Mouse (Mus musculus): ENCODE measurements around the gene Alox12.

The Alox12 gene

DNA sequence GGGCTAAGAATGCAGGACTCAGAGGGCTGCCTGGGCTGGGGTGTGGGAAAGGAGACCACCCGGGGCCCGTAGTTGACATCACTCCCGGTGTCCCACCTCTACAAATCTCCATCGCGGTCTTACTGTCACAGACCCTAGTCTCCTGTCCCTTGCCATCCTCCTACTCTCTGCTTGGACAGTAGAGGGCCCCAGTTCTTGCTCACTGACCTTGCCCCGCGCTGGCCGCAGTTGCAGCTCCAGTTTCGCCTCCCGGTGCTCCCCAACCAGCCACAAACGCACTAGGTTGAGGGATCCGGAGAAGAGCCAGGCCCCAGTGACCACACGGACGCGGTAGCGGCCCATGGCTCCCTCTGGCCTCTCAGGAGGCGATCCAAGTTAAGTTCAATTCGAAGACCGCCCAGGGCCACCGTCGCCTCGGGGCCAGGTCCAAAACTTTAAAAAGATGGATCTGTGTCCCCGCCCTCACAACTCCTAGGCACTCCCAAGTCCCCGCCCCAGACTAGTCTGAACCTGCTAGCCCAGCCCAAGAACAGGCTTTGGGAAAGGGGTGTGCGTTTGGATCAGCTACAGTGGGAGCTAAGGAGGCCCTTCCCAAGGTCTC, at the start of gene Alox12:
TSS of gene Alox12 (minus strand) at position 423 of the 601 bp plus-strand sequence.
- DNase-seq, result peak; percentile 69 to 84

DNA sequence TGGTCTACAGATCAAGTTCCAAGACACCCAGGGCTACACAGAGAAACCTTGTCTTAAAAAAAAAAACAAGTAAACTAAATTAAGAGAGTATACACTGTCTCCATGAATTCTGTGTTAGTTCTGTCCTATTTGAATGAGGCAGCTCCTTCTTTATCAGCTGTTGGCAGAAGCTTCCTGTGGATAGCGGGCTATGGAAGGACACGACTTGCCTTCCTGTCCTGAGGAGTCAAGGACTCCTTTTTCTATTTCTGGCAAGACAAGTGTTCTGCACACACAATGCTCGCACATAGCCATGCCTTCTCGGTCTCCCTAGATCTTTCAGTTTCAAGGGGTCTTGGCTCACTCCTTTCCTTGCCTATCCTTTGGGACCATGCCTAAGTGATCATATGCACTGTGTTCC, 47.1 kb upstream of the Alox12 start:
- peak in 1 of 2 experiments; percentile 42 for DNase-seq

DNA sequence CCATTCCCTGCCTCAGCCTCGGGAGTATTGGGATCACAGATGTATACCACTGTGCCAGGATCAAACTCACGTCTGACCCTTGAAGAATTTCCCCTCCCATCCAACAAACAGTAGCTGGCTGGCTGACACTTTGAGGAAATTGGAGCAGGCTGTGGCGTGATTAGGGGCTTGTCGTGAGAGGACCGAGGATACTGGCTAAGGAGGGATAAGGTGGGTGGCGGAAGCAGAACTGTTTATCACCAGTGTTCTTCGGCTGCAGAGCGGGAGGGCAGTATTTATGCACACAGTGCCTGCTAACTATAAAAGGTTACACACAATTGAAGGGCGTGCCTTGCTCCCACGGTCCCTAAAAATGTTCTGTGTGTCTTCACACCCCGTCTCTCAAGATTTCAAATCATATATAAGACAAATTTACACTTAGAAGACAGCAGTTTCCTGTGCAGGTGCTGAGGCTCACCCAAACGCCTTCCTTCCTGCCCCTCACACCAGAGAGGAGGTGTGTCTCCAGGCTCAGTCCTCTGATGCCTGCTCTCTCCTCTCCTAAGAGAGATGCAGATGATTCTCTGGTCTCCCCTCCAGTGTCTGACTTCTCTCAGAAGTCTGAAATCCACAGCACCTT, 42.8 kb upstream of the Alox12 start:
- peak in 1 of 2 experiments; percentile 49 for DNase-seq

DNA sequence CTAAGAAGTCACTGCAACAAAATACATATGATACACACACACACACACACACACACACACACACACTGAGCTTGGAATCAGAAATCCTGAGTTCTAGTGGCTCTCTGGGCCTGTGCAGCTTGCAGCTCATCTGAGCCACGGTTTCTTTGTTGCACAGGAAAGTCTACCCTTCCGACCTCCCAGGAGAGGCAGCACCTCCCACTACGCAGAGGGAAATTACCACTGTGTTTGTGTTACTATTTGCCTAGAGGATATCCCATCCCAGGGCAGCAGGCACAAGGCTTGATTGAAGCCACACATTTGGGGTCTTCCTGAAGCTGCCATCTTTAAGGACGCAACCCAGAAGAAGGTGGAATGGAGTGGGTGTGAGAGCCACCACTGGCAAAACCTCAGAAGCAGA, 42.3 kb upstream of the Alox12 start:
- no peak for DNase-seq

DNA sequence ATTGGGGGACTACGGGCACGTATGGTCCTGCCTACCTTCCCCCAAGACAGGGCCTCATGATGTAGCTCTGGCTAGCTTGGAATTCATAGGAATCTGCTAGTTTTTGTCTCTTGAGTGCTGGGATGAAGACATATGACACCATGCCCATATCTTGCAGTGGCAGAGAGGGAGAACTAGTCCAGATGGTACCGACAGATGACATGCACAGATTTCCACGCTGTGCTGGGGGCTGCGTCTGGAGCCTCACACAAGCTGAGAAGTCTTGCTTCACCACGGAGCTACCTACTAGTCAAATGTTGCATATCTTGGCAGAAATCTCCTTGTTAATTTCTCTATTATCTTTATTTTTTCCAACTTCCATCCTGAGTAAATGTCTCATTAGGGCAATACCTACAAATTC, 38.7 kb upstream of the Alox12 start:
- DNase-seq, result no peak

DNA sequence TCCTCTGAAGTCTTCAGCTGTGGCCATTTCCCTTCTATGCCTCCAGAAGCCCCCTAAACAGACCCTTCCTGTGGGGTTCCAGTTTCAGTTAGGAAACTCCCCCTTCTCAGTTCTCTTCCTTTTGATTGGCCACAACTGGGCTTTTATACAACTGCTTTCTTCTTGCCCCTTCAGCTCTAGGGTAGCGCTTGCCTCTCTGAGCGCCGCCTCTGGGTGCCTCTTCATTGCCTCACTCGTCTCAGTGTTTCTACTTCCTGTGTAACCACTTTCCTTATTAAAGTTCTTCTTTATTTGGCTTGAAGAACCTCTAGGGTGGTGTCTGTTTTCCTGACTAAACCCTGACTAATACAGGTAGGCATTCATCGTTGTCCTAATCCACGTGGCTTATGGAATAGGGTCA, 36.1 kb upstream of the Alox12 start:
- DNase-seq, result no peak

DNA sequence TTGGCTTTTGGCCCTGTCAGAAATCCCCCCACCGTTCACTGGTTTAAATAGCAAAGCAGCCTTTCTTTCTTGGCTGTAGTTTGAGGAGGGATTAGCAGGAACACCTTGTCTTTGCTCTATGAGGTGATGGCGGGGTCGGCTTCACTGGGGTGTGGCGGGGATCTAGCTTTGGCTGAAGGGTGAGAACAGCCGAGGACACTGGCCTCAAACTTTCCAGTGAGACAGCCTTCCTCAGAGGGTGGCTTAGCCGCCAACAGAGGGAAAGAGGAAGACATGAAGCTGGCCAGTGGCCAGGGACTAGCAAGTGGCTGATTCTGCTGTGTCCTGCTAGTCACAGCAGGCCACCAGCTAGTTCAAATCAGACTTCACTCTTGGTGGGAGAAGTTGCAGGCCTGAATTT, 34.1 kb upstream of the Alox12 start:
- peak; percentile 27 to 59 for DNase-seq

DNA sequence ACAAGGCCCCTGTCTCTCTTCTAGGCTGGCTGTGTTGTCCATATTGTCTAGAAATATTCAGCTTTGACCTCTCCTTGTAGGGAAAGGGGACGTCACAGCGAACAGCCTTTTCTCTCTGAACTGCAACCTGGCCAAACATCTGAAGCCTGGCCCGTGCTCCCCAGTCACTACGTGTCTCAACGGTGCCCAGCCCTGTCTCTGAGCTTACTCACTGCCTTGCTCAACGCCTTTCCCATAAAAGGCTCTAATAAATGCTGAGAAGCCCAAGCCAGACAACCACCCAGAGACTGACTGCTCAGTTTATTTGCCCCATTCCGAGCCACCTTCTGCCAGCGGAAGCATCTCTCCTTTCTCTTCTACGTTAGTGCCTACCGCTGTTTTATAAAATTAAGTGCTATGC, 32.9 kb upstream of the Alox12 start:
- no peak for DNase-seq

DNA sequence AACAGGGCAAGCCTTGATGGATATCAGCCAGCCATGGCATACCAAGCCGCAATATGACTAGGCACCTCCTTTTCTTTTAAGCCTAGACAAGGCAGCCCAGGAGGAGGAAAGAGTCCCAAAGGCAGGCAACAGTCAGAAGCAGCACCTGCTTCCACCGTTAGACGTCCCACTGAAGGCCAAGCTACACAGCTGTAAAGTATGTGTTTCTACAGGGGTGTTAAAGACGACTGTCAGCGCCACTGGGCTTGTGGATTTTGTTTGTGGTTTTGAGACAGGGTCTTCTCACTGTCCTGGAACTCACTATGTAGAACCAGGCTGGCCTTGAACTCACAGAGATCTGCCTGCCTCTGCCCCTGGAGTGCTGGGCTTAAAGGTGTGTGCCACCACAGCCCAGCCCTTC, 30.5 kb upstream of the Alox12 start:
- no peak for DNase-seq

DNA sequence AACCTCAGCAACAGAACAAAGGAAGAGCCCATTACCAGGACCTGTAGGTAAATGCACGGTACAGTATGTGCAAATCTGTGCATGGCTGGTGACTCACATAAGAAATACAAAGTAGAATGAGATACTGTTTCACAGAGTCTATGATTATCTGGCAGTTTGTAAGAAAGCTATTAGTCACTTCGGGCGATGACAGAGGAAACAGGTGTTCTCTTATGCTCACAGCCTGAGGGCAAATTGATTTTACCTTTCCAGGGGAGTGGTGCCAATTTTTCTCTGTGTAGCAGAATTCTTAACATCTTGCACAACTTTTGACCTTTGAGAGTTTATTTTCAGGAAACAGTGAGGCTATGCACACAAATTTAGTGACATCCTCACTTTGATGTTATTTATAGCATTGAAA, 29.6 kb upstream of the Alox12 start:
- no peak for DNase-seq

DNA sequence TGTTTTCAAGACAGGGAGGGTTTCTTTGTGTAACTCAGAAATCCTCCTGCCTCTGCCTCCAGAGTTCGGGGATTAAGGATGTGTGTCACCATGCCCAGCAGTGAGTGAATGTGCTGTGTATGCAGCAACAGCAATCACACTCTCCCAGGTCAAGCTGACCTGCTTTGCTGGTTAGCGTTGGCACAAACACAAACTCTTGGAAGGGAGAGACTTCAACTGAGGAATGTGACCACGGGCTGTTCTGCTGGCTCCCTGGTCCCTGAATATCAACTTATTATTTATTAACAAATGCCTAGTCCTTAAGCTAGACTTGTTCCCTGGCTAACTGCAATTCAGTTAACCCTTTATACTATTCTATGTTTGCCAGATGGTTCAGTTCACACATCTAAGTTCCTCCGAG, 28.5 kb upstream of the Alox12 start:
- peak; percentile 11 to 64 for DNase-seq

DNA sequence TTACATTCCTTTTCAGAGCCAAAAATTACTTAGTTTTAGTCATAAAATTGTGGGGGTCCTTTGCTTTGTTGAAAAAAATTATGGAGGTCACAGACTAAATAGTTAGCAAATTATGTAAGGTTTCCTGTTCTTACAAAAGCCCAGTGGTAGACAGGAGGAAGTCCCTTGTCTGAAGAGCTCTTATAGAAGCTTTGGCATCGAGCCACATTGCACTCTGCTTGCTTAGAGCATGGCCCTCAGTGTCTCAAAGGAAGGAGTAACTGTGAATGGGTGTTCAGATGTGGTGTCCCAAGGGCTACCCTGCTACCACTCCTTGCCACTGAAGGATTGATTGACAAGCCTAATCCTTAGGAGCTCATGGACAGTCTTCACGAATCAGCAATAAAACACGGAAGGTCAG, 25.3 kb upstream of the Alox12 start:
- peak in 1 of 2 experiments; percentile 62 for DNase-seq

DNA sequence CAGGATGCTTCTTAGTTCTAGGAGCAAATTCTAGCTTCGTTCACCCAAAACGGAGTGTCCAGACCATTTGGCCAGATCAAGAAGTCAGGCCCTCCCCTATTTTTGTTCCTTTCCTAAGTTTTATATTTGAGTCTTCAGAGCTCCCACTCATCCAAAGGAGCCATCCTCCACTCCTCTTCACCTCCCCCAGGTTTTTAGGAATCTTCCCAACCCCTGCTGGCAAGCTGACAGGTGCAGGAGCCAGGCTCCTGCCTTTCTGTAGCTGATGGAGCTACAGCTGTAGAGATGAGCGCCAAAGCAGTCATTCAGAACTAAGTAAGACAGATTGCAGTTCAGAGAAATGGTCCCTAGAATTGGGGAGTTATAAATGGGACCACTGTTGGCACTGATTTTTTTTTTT, 23.8 kb upstream of the Alox12 start:
- no peak for DNase-seq

DNA sequence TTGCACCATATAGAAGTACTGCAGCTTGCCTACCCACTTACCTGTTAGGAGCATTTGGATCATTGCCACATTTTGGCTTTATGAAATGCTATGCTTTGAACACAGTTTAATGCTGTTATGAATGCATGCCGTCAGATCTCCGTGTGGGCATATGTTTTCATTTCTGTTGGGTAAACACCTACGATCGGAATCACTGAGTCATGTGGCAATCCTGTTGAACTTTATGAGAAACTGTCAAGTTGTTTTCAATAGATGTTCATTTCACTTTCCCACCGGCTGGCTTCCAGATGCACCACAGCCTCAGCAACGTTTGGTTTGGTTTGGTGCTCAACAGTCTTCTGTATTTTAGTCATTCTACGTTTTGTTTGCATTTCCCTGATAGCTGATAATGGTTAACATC, 16.5 kb upstream of the Alox12 start:
- no peak for DNase-seq

DNA sequence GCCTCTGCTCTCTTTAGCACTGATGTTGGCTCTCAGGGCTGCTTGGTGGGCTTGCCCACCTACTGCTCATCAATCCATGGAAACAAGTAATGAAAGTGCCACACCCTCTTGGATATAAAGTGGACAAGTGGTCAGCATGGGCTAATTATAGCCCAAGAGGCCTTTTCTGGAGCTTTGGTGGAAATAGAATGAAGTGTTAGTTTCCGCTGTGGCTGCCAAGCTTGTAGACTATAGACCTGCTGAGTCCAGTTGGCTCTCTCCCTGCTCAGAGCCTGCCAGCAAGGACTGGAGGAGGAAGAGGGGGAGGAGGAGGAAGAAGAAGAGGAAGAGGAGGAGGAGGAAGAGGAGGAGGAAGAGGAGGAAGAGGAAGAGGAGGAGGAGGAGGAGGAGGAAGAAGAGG, 11.3 kb upstream of the Alox12 start:
- peak; percentile 22 to 48 for DNase-seq

DNA sequence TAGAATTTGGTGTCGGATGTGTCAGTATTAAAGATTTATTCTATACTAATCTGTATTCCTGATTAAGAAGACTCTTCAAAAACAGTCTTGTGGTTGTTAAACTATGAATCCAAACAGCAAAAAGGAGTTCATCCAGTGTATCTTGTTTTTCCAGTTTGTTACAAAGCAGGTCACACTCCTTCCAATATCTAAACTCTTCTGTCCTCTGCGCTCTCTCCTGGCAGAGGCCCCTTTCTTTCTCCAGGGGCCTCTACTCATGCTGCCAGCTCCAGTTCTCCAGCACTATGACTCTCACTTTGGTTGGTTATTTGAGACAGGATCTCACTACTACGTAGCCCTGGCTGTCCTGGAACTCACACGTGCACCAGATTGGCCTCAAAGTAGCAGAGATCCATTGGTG, 10.7 kb upstream of the Alox12 start:
- no peak for DNase-seq

DNA sequence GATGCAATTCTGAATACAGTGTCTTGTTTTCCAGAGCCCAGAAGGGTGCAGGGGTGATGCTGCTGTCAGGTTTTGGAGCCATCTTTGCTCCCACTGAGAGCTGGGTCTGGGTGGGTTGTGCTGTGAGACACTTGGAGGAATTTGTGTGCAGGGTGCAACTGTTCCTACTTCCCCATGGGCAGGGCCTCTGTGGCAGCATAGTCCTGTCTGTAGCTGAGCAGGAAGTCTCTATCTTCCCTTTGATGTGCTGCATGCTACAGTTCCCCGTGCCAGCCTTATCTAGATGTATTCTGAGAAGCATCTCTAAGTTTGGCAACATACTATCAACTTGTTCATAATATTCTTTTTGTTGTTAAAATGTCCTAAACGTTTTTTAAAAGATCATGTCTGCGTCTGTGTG, 10.1 kb upstream of the Alox12 start:
- DNase-seq, result no peak

DNA sequence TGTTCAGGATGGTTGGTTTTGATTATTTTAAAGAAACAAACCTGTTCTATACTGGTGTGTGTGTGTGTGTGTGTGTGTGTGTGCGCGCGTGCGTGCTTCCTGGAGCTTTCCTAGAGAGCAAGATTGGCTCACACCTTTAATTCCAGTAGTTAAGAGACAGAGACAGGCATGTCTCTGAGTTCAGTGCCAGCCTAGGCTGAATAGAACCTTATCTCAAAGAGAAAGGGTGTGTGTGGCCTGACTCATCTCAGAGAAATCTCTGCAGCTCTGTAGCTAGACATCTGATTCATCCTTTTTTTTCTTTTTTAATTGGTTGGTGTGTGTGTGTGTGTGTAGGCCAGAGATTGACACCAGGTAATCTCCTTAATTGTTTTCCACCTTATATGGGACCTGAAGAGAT, 3.9 kb upstream of the Alox12 start:
- no peak for DNase-seq

DNA sequence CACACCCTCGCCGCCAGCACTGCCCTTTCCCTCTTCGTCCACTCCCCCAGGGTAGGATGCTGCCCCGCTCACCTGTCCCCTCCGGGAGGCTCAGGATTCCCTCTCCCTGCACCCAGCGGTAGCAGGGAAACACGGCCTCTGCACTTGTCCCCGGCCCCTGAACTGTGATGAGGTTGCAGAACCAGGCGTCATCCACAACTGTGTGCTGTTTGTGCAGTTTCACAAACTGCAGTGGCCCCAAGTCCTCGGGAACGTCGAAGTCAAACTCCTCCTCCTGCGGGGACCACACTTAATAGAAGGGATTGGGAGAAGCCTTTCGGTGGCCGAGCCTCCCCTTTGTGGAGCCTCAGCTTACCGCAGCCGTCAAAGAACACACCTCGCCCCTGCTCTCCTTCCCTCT, 816 bp downstream of the Alox12 start:
- DNase-seq, result no peak

DNA sequence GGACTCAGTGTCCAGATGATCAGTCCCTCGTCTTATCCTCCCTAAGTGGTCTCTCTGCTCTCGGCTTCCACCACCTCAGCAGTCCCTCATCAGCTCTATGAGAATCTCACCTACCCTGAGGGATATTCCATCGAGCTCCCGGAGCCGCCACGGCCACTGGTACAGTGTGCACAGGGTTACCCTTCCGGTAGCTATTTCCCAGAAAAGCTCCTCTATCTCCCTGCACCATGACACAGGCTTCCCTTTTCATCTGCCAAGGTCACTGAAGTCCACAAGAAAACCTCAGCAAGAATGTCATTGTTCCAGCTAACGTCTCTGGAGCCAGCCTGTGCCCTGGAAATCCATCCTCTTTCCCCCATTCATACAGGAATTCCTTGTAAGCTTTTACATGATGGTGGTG, 3.3 kb downstream of the Alox12 start:
- no peak for DNase-seq

DNA sequence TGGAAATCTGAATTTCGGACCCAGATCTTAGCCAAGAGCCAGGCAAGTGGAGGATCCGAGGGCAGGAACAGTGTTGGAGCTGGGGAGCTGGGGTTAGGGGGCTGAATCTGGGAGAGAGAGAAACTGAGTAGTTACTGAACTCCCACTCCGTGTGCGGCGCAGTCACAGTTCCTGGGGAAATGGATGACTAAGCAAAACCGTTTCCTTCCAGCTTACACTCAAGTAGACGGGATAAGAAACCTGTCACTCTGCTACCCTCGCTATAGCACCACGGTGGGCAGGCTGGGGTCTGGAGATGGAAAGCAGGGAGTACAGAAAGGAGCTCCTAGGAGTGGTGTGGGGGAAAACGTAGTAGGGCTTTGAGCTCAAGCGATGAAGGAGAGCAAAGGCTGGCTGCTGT, 5.0 kb downstream of the Alox12 start:
- peak in 1 of 2 experiments; percentile 20 for DNase-seq

DNA sequence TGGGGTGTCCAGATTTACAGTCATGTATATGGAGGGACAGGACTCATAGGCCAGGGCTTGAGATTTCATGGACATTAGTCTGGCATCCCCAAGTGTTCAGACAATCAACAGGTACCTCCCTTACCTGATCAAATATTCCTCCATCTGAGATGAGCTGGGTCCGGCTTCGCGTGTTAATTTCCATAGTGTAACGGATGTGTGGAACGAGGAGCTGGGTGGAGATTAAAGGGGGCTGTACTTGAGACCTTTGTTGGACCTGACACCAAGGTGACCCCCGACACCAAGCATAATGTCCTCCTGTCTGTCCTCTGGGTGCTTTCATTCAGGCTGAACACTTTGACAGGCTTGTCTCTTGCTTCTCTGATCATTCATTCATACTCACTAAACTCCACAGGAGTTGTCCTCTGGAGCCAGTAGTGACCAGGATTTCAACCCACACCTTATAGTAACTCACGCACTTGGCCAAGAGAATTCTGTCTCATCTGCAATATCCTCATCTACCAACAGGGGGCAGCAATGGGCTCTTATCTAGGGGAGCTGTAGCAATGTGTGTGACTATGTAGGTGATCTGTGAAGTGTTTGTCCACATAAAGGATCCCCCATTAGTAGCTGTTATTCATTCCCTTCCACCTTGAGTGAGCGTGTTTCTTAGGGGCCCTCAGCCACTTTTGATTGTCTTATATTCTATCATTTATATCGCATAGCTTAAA, 7.9 kb downstream of the Alox12 start:
- peak; percentile 57 to 87 for DNase-seq

DNA sequence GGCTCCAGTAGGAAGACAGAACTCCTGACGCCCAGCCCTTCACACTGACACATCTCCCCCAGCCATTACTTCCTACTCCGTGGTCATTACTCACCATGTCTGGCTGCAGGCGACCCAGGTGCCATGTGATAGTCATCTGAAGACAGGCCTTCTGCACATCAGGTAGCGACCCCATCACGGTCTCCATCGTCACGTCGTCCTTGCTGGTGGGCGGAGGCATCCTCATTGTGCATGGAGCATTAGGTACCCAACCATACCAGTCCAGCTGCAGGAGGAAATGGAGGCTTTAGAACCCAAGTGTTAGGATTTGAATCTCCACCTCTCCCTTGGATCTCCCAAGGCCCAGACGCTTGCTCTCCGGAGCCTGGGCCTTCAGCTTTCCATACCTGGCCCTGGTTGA, 12.6 kb downstream of the Alox12 start:
- peak in 1 of 2 experiments; percentile 36 for DNase-seq

DNA sequence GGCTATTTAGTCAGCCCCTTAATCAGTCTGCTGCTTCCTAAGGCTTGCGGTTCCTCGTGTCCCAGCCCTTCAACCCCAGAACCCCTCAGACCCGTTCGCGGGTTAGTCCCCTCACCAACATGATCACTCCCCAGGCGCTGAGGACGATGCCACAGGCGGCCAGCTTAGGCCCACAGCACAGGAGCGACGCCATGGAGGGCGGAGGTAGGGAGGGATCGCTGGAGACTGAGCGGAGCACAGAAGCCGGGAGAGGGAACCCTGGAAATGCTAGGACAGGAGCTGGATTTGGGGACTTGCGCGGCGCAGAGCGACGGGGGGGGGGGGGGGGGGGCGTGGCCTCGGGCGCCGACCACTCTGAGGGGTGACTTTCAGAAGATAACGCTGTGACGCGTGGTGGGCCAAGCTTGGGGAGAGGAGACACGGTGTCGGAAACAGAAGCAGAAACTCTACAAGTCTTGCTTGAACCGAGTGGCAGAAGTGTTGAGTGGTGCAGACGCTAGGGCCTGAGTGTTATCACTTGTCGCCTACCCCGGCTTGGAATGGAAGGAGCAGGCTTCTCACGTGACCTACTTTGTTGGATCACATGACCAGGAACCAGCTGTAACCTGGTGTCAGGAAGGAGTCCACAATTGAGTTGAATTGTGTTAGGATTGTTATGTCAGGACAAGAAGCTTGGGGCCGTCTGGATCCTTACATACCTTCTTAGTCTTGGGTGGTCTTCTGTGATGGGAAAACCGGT, 15.4 kb downstream of the Alox12 start, which contains the start of the genes Gm21988 and Rnasek:
TSS of gene Gm21988 (minus strand) at position 290 of the 739 bp plus-strand sequence.
TSS of gene Rnasek (minus strand) at position 302 of the 739 bp plus-strand sequence.
- peak; percentile 87 to 90 for DNase-seq
